In the genomic region with DNA sequence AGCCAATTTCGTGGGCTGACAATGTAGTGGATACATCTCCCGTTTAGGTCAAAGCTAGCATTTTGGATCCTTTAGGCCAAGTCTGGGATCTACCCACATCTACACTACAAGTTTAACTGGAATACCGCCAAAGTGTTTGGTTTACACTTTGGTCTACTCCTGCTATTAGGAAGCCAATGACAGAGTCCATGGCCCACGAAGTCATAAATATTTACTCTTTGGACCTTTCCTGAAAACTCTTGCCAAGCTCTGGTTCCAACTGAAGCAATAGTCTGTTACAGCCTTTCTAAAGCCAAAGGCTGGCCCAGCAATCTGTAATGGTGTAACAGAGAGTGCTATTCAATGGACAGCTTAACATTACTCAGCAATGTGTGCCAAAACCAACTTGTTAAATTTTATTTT, we compare ENCODE assay signal across 14 mouse cellular contexts.
DNase-seq lines count a peak whose midpoint lies in the region; ATAC-seq and TF ChIP-seq lines count a peak whose summit lies in the region.
"Had no signal": no experiment of that assay in that cellular context is flagged by ENCODE, and none has a peak within 500 bp of the region (broad histone marks: within the 10 kb centered on the region; RNA-seq: fewer than 3 reads in every experiment).

No protein-coding gene starts in this region.

- H3K27ac ChIP-seq in lung, embryonic 15.5 days, result no peak overlapping the region
- H3K27ac ChIP-seq in stomach, postnatal 0 days (replicated peaks), result no peak overlapping the region
- no peak overlapping the region for H3K27ac ChIP-seq in cerebellum, adult 2 months (ENCODE audit: insufficient read depth, low read length)
- H3K27ac ChIP-seq: limb, embryonic 12.5 days had no signal

- H3K36me3 ChIP-seq in lung, embryonic 15.5 days, result no peaks in the 10 kb centered on the region
- no peaks in the 10 kb centered on the region for H3K36me3 ChIP-seq in stomach, postnatal 0 days (ENCODE audit: control insufficient read depth, insufficient read depth, low read length)
- H3K36me3 ChIP-seq: limb, embryonic 12.5 days had no signal

- H3K27me3 ChIP-seq in lung, embryonic 15.5 days, result no peaks in the 10 kb centered on the region
- H3K27me3 ChIP-seq in stomach, postnatal 0 days (ENCODE audit: control insufficient read depth, insufficient read depth, low read length), result no peaks in the 10 kb centered on the region
- H3K27me3 ChIP-seq in cerebellum, adult 2 months (ENCODE audit: control insufficient read depth, insufficient read depth, low read length), result no peaks in the 10 kb centered on the region
- H3K27me3 ChIP-seq: limb, embryonic 12.5 days; megakaryocyte, embryonic 14.5 days had no signal

- no peak for TF ChIP-seq POLR2A in lung, adult 2 months (IDR thresholded peaks at IDR 0.05; ENCODE audit: borderline replicate concordance, extremely low read depth, low read depth, low read length)
- no peak for TF ChIP-seq POLR2A in cerebellum, adult 2 months (IDR thresholded peaks at IDR 0.05; ENCODE audit: borderline replicate concordance, insufficient read depth, low read length)

- H3K9me3 ChIP-seq in lung, embryonic 15.5 days, result no peaks in the 10 kb centered on the region
- H3K9me3 ChIP-seq in stomach, postnatal 0 days (ENCODE audit: control insufficient read depth, low read length), result no peaks in the 10 kb centered on the region
- H3K9me3 ChIP-seq: limb, embryonic 12.5 days; megakaryocyte, embryonic 14.5 days had no signal

- no peak for TF ChIP-seq CTCF in lung, adult 2 months (IDR thresholded peaks at IDR 0.05; ENCODE audit: insufficient read depth, low read length)
- TF ChIP-seq CTCF in stomach, postnatal 0 days (IDR thresholded peaks at IDR 0.05; ENCODE audit: low read depth), result no peak
- TF ChIP-seq CTCF in cerebellum, adult 2 months (IDR thresholded peaks at IDR 0.05; ENCODE audit: borderline replicate concordance, insufficient read depth, low read depth, low read length), result no peak

- ATAC-seq in lung, embryonic 15.5 days (ENCODE audit: borderline replicate concordance, extremely low read depth, low FRiP score, low TSS enrichment), result peak; percentile 94; the same call in 1 of the 2 replicates
- ATAC-seq in stomach, postnatal 0 days (ENCODE audit: low FRiP score, low TSS enrichment), result peak; percentile 49; the same call in 1 of the 2 replicates
- ATAC-seq: hindbrain, embryonic 16.5 days had no signal

- H3K4me3 ChIP-seq in lung, adult 2 months (replicated peaks; ENCODE audit: extremely low read depth, low read depth, low read length), result no peak overlapping the region
- H3K4me3 ChIP-seq in lung, embryonic 15.5 days, result no peak overlapping the region
- no peak overlapping the region for H3K4me3 ChIP-seq in stomach, postnatal 0 days (ENCODE audit: low read depth, low read length)
- no peak overlapping the region for H3K4me3 ChIP-seq in cerebellum, adult 2 months (replicated peaks; ENCODE audit: insufficient read depth, low read depth, low read length)
- H3K4me3 ChIP-seq: limb, embryonic 12.5 days; megakaryocyte, embryonic 14.5 days had no signal

- H3K9ac ChIP-seq in lung, embryonic 15.5 days, result no peak overlapping the region
- no peak overlapping the region for H3K9ac ChIP-seq in stomach, postnatal 0 days (ENCODE audit: low read length)
- H3K9ac ChIP-seq: limb, embryonic 12.5 days had no signal

- peak; percentile 10 for DNase-seq in adrenal gland, postnatal 14 days
- no peak for DNase-seq in adrenal gland, postnatal 4 days (ENCODE audit: low spot score in 2 of 2)
- peak; percentile 4 to 41 for DNase-seq in lung, adult 18-20 months
- DNase-seq in lung, adult 2 months, result no peak
- DNase-seq in stomach, postnatal 0 days (ENCODE audit: low spot score), result no peak
- DNase-seq in spleen, postnatal 14 days (ENCODE audit: low spot score in 2 of 2), result no peak
- DNase-seq in cerebellum, adult 2 months, result no peak
- DNase-seq: embryo, embryonic 11 days; gastrocnemius, postnatal 25 days; right cerebral cortex, postnatal 4 days had no signal

- no peak overlapping the region for H3K4me2 ChIP-seq in lung, embryonic 15.5 days
- no peak overlapping the region for H3K4me2 ChIP-seq in stomach, postnatal 0 days (replicated peaks; ENCODE audit: low read depth)
- H3K4me2 ChIP-seq: limb, embryonic 12.5 days had no signal

- WGBS in lung, adult 2 months, result 40% methylated on average over 4 of the region's 4 CpGs
- 34% methylated on average over 4 of the region's 4 CpGs for WGBS in lung, embryonic 15.5 days
- 39% methylated on average over 4 of the region's 4 CpGs for WGBS in stomach, postnatal 0 days
- 72% methylated on average over 4 of the region's 4 CpGs for WGBS in cerebellum, adult 2 months

- TF ChIP-seq EP300 in stomach, postnatal 0 days (optimal IDR thresholded peaks at IDR 0.05), result no peak

- H3K4me1 ChIP-seq in lung, adult 2 months (ENCODE audit: control insufficient read depth, insufficient read depth, low read length), result no peaks in the 10 kb centered on the region
- H3K4me1 ChIP-seq in lung, embryonic 15.5 days, result peaks cover 8% of the 10 kb centered on the region; the same call in 1 of the 2 replicates
- H3K4me1 ChIP-seq in stomach, postnatal 0 days (replicated peaks; ENCODE audit: control insufficient read depth, insufficient read depth), result peaks cover 2% of the 10 kb centered on the region; the same call in 1 of the 2 replicates
- no peaks in the 10 kb centered on the region for H3K4me1 ChIP-seq in cerebellum, adult 2 months (ENCODE audit: control insufficient read depth, insufficient read depth, low read length)
- H3K4me1 ChIP-seq: limb, embryonic 12.5 days; megakaryocyte, embryonic 14.5 days had no signal

Comparison
In these comparisons a context has a peak if more than half of its experiments do, and no peak if none do; other contexts are left out.
1. DNase-seq: peak in adrenal gland, postnatal 14 days (single experiment) and lung, adult 18-20 months (2 of 2); none in adrenal gland, postnatal 4 days (0 of 2), lung, adult 2 months (single experiment), stomach, postnatal 0 days (single experiment), spleen, postnatal 14 days (0 of 2) and cerebellum, adult 2 months (0 of 2).